Mouse (Mus musculus): ENCODE data around the gene Sez6l. TPM values are rescaled to one million over a fixed set of nuclear protein-coding genes. Genes with fewer than 3 reads are reported as not detected.

The Sez6l gene
- polyA plus RNA-seq, 1 experiment: 0.23 TPM

DNA sequence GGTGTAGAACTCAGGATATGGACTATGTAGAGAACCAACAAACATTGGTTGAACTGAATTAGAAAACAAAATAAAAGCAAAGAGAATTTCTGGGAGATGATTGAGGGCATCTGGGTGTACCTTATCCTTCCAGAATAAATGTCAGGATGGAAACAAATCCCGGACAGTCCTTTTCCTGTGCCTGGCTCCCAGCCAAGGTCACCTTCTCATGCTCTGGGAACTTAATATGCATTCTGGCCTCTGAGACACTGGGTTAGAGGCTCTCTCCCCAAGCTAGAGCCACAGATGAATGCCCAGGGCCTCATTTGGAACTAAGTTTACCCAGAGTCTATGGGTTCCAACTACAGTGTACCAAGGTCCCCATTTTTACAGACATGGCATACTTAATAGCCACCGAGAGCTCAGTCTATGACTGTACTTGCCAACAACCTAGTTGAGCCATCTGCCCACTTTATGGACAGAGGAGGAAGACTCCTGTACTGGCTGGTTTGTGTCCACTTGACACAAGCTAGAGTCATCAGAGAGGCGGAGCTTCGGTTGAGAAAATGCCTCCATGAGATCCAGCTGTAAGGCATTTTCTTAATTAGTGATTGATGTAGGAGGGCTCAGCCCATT is 7.3 kb upstream of the Sez6l start:
- DNase-seq (ENCODE audit: low spot score): no peak

DNA sequence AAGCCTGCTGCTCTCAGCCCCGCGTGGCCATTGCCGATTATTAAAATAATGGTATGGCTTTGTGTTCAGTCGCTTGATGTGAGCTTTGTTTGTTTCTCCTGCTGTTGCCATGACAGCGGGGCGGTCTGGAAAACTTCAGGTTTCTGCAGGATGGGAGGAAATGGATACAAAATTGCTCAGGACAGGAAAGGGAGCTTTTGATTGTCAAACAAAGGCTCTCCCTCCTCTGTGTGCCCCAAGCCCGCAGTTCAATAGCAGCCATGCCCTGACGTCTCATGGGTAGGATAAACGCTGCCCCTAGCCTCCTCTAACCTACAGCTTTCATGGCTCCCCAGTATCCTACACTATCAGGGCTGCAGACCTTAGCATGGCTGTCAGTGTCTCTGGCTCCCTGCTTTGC is 6.3 kb upstream of the Sez6l start:
- DNase-seq (ENCODE audit: low spot score): no peak

DNA sequence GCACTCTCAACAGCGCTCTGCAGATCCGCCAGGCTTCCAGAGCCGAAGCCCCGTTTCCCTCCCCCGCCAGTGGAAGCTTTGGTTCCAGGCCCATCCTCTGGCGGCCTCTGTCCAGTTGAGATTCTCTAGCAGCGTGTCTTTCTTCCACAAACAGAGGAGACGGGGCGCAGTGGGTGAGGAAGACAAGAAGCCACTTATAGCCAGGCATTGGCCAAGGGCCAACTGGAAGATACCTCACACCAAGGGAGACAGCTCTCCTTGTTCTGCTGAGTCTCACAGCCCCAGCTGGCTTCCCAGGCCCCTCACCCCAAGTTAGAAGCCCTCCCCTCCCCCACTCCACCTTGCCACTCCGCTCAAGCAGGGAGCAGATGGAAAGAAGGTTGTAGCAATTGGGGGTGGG is 765 bp upstream of the Sez6l start:
- DNase-seq (ENCODE audit: low spot score): no peak

DNA sequence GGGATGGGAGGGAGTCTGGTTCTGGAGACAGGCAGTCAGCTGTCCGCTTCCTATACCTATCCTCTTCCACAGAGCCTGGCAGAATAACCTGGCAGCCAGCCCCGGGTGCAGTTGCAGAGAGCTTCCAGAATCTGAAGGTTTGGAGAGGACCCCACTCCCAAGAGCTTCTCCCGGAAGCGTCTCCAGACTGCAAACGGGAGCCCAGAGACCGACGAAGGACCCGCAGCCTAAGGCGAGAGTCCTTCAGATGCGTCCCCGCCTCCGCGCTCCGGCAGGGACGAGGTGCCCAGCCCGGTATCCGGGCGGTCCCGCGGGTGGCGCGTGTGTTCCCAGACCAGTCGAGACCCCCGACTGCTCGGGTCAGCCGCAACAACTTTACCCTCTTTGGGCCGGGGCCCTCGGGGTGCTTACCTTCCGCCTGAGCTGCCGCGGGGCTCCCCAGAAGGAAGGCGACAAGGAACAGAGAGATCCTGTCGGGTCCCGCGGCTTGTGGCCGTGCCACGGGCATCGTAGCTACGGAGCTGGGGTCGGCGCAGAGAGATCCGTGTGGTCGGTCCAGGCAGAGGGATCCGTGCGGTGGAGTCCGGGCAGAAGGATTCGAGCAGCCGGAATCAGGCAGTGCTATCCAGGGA is 508 bp downstream of the Sez6l start:
- DNase-seq (ENCODE audit: low spot score): no peak

DNA sequence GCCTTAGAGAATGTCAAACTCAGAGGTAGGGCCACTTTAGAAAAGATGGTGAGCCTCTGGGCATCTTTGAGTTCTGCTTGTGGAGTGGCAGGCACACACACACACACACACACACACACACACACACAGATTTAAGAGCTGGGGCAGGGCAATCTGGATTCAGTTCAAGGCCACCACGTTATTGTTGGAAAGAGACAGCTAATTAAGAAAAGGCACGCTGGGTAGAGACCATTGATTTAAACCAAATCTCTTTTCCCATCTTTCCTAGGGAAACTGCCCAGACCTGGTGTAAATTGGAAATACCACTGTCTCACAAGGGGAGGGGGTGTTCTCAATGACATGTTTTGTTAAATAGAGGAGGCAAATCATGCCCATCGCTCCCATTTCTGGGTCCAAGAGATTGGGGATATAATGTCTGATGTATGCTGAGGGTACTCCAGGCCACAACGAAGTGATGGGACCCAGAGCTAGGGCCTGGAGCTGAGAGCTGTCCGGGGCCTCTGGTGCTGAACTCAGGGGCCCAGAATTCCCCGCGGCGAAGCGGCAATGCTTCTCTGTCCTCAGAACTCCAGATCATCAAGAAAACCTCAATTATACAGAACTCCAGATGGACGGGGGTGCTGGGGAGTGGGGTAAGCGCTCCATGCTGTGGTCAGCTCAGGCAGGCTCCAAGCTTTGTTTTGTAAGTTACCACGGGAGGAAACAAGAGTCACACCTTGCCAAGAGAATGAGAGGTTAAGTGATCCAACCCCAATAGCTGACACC is 1.7 kb downstream of the Sez6l start:
- no peak for DNase-seq (ENCODE audit: low spot score)

DNA sequence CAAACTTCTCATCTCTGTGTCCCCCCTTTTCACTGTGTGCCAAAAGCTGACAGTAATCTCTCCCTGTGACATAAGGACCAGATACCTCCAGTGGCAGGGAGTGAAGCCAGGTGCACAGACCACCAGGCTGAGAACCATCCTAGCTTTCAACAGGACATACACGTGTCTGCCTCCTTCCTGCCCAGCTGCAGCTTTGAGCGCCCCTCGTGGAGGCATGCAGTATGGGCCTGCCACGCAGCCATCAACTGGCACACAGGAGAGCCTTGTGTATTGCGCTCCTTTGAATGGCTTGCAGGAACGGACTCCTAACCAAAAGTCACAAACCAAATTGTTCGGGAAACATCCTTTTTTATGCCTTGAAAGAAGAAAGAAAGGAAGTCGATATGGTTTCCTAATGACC is 3.1 kb downstream of the Sez6l start:
- no peak for DNase-seq (ENCODE audit: low spot score)

DNA sequence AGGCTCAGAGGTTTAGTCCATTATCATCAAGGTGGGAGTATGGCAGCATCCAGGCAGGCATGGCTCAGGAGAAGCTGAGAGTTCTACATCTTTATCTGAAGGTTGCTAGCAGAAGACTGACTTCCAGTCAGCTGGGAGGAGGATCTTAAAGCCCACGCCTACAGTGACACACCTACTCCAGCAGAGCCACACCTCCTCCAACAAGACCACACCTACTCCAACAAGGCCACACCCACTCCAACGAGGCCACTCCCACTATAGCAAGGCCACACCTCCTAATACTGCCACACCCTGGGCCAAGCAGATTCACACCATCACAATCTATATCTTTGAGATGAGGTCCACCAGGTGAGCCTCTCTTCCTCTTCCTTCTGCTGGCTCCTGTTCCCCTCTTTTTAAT is 4.8 kb downstream of the Sez6l start:
- no peak for DNase-seq (ENCODE audit: low spot score)

DNA sequence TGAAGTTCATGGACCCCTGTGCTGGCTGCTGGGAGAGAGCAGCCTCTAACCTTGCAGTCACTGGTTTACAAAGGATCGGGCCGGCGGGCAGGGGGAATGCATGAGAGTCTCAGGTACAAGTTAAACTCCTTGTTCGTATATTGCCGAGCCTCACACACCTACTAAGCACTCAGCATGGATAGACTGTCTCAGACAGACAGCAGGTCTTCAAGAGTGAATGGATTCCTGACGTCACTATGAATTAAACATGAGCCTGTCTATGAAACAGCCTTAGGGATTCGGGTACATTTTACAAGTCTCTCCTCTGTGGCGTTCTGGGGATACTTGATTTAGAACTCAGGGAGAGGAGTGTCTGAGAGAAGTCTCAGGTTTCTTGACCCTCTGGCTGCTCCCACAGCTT is 11.5 kb downstream of the Sez6l start:
- DNase-seq (ENCODE audit: low spot score): no peak

DNA sequence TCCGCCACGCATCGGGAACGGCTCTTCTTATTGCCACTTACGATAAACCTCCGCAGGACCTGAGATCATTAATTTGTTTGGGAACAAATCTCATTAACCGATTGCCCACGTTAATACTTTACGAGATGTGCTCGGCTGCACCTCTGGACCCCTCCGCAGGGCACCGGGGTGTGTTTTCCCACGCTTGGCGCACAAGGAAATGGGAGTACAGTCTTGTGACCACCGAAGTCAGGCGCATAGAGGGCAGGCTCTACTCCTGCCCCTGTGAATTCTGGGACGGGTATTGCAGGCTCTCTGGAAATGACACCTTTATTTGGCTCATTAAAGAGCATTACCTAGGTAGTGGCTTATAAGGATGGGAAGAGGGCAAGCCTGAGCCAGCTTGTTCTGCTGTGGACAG is 11.9 kb downstream of the Sez6l start:
- DNase-seq (ENCODE audit: low spot score): no peak

DNA sequence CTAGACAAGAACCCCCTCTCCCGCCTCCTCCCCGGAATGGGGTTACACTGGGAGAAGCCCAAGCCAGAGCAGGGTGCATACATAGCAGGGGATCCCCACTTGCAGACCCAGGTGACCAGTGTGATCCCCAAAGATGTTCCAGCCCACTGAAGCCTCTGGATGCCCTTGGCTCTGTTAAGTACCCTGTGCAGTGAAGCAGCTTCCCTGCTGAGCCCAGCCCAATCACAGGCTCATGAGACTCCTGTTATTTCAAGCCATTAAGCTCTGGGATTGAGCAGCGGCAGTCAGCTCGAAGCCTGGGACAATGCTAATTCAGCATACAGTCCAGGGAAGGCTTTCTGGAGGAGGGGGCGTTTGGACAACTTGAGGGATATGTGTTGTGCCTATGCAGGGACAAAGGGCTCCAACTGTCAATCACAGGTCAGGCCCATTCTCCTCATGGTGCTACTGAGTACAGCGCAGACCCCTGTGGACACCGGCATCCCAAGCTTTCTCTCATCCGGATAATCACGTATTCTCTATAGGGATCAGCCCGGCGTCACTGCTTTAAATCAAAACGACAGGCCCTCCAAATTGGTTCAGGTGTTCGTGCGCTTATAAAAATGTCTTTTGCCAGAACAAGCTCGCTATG is 16.0 kb downstream of the Sez6l start:
- no peak for DNase-seq (ENCODE audit: low spot score)

DNA sequence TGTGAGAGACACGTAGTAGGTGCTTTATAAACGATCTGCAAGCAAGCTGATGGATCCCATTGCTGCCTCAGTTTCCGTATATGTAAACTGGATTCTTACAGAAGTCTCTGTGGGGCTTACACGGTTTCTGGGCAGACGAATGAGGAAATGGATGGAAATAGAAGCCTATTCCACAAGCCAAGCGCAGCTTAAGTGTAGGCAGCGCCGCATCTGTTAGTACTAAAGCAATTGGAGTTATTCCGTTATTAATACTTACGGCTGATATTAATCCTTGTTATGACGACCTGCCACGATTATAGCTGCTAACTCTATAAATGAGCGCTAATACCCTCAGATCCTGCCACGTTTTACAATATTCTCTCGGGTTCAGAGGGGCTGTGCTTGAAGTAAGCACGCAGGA is 16.8 kb downstream of the Sez6l start:
- no peak for DNase-seq (ENCODE audit: low spot score)

DNA sequence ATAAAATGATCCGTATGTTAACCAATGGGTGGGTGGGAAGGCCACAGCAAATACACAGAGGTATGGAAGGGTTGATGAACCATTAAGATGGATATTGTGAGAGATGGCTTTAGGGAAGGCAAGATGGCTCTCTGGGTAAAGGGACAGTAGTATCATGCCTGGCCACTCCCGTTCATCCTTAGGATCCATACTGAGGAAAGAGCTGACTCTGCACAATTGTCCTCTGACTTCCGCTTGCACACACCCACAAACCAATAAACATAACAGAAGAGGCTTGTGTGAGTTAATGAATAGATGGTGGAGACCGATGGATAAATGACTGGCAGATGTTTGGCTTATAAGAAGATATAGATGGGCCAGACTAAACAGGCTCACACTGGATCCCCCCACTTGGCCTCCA is 19.6 kb downstream of the Sez6l start:
- DNase-seq (ENCODE audit: low spot score): no peak

DNA sequence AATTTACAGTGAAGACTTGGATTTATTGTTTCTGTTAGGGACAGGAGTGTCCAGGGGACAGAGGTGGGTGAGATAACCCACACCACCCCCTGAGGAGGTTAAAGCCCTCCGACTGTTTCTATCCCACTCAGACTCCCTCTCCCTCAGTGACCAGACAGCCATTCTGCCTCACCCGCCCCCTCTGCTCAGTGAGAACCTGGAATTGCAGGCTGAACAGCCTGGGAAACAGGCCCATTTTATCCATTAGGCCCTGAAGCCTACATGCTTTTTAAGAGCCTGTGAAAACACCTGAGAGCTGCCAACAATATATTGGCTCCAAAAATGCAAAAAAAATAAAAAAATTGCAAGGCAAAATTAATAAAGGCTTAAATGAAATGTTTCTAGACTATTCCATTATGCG is 20.3 kb downstream of the Sez6l start:
- no peak for DNase-seq (ENCODE audit: low spot score)

DNA sequence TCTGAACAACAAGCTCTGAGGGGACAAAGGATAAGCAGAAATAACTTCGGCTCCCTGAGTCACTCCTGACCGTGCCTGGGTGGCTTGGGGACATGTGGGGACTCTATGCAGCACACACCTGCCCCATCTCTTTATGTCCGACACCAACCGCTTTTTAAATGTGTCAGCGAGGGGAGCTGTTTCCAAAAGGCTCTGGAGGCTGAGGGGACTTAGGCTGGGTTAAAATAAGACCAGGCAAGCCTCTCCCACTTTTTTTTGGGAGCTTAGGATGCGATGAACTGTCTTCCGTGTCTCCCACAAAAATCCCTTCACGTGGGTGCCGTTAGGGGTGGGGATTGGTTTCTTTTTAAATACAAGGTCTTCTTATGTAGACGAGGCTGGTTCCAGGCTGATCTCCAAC is 22.5 kb downstream of the Sez6l start:
- DNase-seq (ENCODE audit: low spot score): no peak

DNA sequence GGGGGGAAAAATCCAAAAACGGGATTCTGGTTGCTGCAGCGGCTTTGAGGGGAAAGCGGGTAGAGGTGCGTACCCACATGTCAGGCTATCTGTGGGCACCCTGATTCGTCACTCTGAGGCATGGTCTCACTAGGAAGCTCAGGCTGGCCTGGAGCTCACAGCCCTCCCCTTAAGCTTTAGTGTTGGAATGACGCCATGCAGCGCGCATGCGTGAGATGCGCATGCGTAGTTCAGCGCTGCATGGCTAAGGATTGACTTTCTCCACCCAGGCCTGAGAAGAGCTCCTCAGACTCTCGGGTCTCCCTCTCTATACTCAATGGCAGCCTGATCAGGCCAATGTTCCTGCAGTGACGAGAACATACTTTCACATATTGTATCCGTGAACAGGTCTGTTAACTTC is 24.2 kb downstream of the Sez6l start:
- DNase-seq (ENCODE audit: low spot score): no peak

DNA sequence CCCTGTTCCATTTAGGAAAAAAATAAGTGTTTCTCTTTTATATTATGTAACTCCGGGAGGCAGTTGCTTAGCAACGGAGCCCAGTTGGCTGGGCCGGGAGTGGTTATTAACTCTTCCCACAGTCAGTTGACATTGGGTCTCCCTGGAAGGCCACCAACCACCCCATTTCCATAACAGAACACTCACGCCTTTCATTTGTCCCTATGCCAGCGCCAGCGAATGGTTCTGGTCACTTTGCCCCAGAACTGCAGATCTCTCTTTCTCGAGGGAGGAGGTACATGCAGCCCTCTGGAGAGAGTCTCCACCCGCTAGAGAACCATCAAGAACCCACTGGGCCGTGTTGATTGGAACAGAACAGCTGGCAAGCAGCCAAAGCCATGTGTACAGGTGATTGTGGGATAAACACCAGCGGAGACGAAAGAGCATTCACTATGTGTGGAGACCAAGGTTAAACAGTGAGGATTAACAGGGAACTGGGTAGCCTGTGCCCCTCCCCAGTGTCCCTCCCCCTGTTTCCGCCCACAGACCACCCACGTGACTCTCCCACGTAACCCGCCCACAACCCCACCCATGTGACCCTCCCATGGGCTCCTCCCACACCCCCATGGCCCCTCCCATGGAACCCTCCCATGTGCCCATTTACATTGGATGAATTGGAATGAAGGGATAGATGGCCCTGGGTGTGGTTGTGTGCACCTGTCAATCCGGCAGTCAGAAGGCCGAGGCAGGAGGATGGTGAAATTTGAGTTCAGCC is 24.8 kb downstream of the Sez6l start:
- no peak for DNase-seq (ENCODE audit: low spot score)

DNA sequence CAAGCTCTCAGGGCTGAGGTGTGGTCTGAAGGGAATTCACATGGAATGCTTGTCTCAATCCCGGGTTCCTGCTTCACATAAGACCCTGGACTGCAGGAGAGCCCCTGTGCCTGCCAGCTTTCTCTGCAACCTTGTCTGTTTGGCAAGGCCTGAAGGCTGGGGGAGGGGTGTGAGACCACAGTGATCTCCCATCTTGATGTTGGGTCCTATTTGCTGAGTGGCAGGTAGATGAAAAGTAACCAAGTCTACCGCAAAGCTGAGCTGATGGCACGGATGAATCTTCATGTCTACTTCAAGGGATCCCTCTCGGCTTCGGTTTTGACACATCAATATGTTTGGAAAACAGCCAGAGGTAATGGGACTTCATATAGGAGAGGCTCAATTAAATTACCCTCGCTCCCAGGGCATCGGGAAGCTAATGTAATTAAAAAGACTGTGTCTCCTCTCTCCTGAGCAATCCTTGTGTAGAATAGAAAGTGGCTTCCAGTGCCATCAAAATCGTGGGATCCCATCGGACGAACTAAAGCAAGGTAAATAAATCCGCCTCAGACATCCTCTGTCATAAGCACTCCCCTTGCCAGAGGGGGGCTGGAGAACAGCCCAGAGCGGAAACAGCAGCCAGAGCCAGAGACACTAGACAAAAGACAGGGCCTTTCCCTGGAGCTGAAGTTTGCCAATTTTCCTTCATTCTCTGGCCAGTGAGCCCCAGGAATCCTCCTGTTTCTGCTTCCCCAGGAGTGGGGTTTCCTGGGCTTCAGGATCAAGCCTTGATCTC is 28.0 kb downstream of the Sez6l start:
- DNase-seq (ENCODE audit: low spot score): no peak

DNA sequence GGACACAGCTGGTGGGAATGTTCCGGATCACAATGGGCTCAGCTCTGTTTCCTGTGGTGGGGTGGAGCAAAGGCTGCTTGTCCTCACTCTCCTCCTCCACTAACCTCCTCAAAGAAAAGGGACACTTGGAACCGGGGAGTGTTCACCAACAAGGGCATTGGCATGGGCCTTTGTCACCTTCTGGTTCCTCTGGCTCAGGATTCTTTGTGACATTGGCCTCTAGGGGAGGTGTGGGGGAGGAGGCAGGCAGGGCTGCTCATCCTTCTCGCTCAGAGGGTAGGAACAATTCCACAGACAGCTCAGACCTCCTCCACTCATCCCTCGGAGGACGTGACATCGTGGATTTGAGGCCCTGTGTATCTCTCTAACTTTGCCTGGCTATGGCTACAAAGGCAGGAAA is 30.2 kb downstream of the Sez6l start:
- DNase-seq (ENCODE audit: low spot score): no peak

DNA sequence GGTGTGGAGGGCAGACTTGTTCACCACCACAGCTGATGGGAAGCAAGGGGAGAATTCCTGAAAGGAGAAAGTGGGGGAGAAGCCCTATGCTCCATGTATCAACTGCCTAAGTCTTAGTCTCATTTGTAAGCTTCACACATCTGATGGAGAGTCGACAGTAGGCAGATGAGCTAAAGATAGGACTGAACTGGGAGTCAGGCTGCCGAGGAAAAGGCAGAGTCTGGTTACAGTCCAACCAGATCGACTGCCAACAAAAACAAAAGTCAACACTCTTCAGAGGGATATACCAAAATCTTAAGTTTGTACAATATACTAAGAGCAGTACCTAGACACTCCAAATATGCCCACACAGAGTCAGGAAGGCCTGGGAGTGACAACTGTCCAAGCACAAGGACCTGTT is 38.7 kb downstream of the Sez6l start:
- no peak for DNase-seq (ENCODE audit: low spot score)

DNA sequence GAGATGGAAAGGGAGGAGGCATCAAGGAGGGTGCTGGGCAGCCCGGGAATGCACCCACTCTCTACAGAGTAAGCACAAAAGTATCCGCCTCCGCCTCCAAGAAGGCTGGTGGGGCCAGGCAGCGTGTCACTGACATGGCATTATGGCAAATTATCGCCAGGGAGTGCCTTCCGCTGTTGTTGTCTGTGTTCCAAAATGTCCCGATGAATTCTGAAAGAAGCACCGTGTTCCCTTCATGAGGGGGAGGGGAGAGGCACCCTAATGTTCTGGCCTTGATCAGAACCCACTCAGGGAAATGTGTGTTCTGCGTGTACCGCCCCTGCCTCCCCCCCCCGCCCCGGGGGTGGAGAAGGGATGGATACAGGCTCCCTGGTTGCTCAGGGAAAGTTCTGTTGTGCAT is 41.1 kb downstream of the Sez6l start:
- no peak for DNase-seq (ENCODE audit: low spot score)

DNA sequence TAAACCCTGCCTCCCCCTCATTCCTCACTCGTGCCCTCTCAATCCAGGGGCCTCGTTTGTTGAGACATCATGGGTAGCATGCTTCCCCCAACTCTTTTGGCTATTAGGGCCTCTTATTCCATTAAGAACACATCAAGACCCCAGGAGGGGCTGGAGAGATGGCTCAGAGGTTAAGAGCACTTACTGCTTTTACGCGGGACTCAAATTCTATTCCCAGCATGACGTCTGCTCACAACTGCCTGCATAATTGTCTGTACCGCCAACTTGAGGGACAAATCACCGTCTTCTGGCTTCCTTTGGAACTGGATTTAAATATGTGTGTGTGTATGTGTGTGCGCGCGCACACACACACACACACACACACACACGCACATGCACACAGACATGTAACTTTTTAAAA is 42.8 kb downstream of the Sez6l start:
- no peak for DNase-seq (ENCODE audit: low spot score)

All from urinary bladder, adult 2 months (tissue).